In the genomic region with DNA sequence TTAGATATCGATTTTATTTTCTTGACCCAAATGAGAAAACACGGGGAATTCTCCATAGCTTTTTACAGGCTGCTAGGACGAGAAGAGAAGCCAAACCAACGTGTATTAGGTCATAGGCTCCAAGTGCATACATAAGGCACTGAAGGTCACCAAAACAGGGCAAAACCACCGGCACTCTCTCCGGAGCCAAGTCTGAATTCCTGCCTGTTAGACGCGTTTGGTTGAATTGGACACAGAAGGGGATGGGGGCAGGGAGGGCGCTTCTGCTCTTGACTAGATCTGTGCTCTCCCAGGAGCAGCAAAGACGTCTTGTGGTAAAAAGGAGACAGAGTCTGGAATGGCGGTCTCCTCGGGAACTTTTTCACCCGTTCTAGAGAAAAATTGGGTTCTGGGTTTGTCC, we compare ENCODE assay signal across 19 mouse cellular contexts. TPM values are rescaled to one million over a fixed set of nuclear protein-coding genes. Genes with fewer than 3 reads are reported as not detected.
A peak's percentile ranks its signal among the peaks of the same experiment; 100 is the strongest.
DNase-seq lines count a peak whose midpoint lies in the region; ATAC-seq lines count a peak whose summit lies in the region.
"Had no signal": no experiment of that assay in that cellular context is flagged by ENCODE, and none has a peak within 500 bp of the region (broad histone marks: within the 10 kb centered on the region; RNA-seq: fewer than 3 reads in every experiment).

No protein-coding gene starts in this region.

- H3K9me3 ChIP-seq in hindbrain, embryonic 12.5 days (replicated peaks), result no peaks in the 10 kb centered on the region
- no peaks in the 10 kb centered on the region for H3K9me3 ChIP-seq in hindbrain, embryonic 14.5 days (ENCODE audit: control insufficient read depth, low read length)
- H3K9me3 ChIP-seq in limb, embryonic 10.5 days (replicated peaks), result no peaks in the 10 kb centered on the region
- no peaks in the 10 kb centered on the region for H3K9me3 ChIP-seq in heart, embryonic 10.5 days
- H3K9me3 ChIP-seq: forebrain, embryonic 13.5 days; G1E had no signal

- no peak overlapping the region for H3K4me3 ChIP-seq in hindbrain, embryonic 12.5 days
- H3K4me3 ChIP-seq in hindbrain, embryonic 14.5 days (replicated peaks; ENCODE audit: low read length), result no peak overlapping the region
- no peak overlapping the region for H3K4me3 ChIP-seq in brown adipose tissue, adult 24 weeks (ENCODE audit: insufficient read depth, low read depth, low read length)
- no peak overlapping the region for H3K4me3 ChIP-seq in limb, embryonic 10.5 days
- H3K4me3 ChIP-seq in heart, embryonic 10.5 days, result no peak overlapping the region
- H3K4me3 ChIP-seq: forebrain, embryonic 13.5 days had no signal

- H3K36me3 ChIP-seq in hindbrain, embryonic 12.5 days, result no peaks in the 10 kb centered on the region
- H3K36me3 ChIP-seq in hindbrain, embryonic 14.5 days (replicated peaks; ENCODE audit: control insufficient read depth, insufficient read depth), result no peaks in the 10 kb centered on the region
- no peaks in the 10 kb centered on the region for H3K36me3 ChIP-seq in limb, embryonic 10.5 days
- no peaks in the 10 kb centered on the region for H3K36me3 ChIP-seq in heart, embryonic 10.5 days
- H3K36me3 ChIP-seq: G1E had no signal

- ATAC-seq in hindbrain, embryonic 12.5 days (ENCODE audit: low FRiP score), result no peak
- no peak for ATAC-seq in hindbrain, embryonic 14.5 days (ENCODE audit: low FRiP score)
- ATAC-seq in cerebellum, adult (ENCODE audit: insufficient number of reproducible peaks, low FRiP score, low TSS enrichment), result no peak
- no peak for ATAC-seq in megakaryocyte progenitor cell, adult 5-6 weeks (replicated peaks; ENCODE audit: poor library complexity)
- ATAC-seq: forebrain, embryonic 13.5 days; intestine, embryonic 16.5 days had no signal

- DNase-seq in hindbrain, embryonic 14.5 days (ENCODE audit: low spot score), result no peak
- DNase-seq in limb, embryonic 10.5 days (ENCODE audit: low spot score), result no peak
- DNase-seq in lung, postnatal 36 days, result peak; percentile 33
- DNase-seq in heart, embryonic 10.5 days (ENCODE audit: low spot score), result no peak
- DNase-seq: adrenal gland, postnatal 36 days; B cell, adult 2 months; cerebellum, adult 11 months; heart, postnatal 4 days; kidney, postnatal 36 days; thymus, adult 18-20 months had no signal

- no peak overlapping the region for H3K27ac ChIP-seq in hindbrain, embryonic 12.5 days
- H3K27ac ChIP-seq in hindbrain, embryonic 14.5 days, result no peak overlapping the region
- peak overlapping the region; percentile 82 for H3K27ac ChIP-seq in brown adipose tissue, adult 24 weeks (replicated peaks; ENCODE audit: low read depth, low read length)
- H3K27ac ChIP-seq in limb, embryonic 10.5 days, result 0 out of 2 replicates have a peak overlapping the region, but pooled peaks have one; percentile 10
- H3K27ac ChIP-seq in heart, embryonic 10.5 days, result no peak overlapping the region
- H3K27ac ChIP-seq: forebrain, embryonic 13.5 days; macrophage had no signal

- H3K9ac ChIP-seq in hindbrain, embryonic 12.5 days, result no peak overlapping the region
- H3K9ac ChIP-seq in hindbrain, embryonic 14.5 days, result no peak overlapping the region
- H3K9ac ChIP-seq: forebrain, embryonic 13.5 days had no signal

- H3K4me1 ChIP-seq in hindbrain, embryonic 12.5 days, result peaks cover 43% of the 10 kb centered on the region
- H3K4me1 ChIP-seq in hindbrain, embryonic 14.5 days (replicated peaks; ENCODE audit: control insufficient read depth, insufficient read depth, low read length), result peaks cover 10% of the 10 kb centered on the region; the same call in 1 of the 2 replicates
- H3K4me1 ChIP-seq in brown adipose tissue, adult 24 weeks (ENCODE audit: control insufficient read depth, insufficient read depth, insufficient read length, low read length), result peaks cover 7% of the 10 kb centered on the region
- H3K4me1 ChIP-seq in limb, embryonic 10.5 days, result peaks cover 59% of the 10 kb centered on the region
- H3K4me1 ChIP-seq in heart, embryonic 10.5 days, result peaks cover 12% of the 10 kb centered on the region; the same call in 1 of the 2 replicates

- peaks cover 2% of the 10 kb centered on the region; the same call in 1 of the 2 replicates for H3K27me3 ChIP-seq in hindbrain, embryonic 12.5 days
- 0 out of 2 replicates have a peak, but pooled peaks cover under 1% of the 10 kb centered on the region for H3K27me3 ChIP-seq in hindbrain, embryonic 14.5 days (ENCODE audit: control insufficient read depth, insufficient read depth, low read length)
- H3K27me3 ChIP-seq in limb, embryonic 10.5 days (ENCODE audit: low read depth, poor library complexity, severe bottlenecking), result peaks cover 57% of the 10 kb centered on the region
- H3K27me3 ChIP-seq in heart, embryonic 10.5 days (ENCODE audit: insufficient read depth, poor library complexity, severe bottlenecking), result peaks cover 50% of the 10 kb centered on the region

- WGBS in hindbrain, embryonic 12.5 days, result 41% methylated on average over 13 of the region's 13 CpGs
- WGBS in hindbrain, embryonic 14.5 days, result 45% methylated on average over 13 of the region's 13 CpGs
- WGBS in limb, embryonic 10.5 days, result 49% methylated on average over 13 of the region's 13 CpGs
- 43% methylated on average over 13 of the region's 13 CpGs for WGBS in heart, embryonic 10.5 days

- H3K4me2 ChIP-seq in hindbrain, embryonic 12.5 days (replicated peaks), result peak overlapping the region; percentile 11; the same call in 1 of the 2 replicates
- H3K4me2 ChIP-seq in hindbrain, embryonic 14.5 days (replicated peaks), result no peak overlapping the region
- H3K4me2 ChIP-seq: forebrain, embryonic 13.5 days; heart, embryonic 11.5 days had no signal

RNA-seq across cellular contexts. Expression of a gene that starts 6.1 kb away (rescaled TPM):
- polyA plus RNA-seq in hindbrain, embryonic 12.5 days (2016; fragmentation: Nextera tagmentation; extraction: Ambion mirVana), result 15.2 and 20.2 TPM in 2 replicates
- 7.9 and 10.0 TPM in 2 replicates for polyA plus RNA-seq in hindbrain, embryonic 14.5 days (2014; fragmentation: Nextera tagmentation; extraction: Ambion mirVana)
- polyA plus RNA-seq in brown adipose tissue, adult 24 weeks (2012; ENCODE audit: insufficient read depth, insufficient read length, missing spikeins), result 1.4 and 4.3 TPM in 2 replicates
- polyA plus RNA-seq in limb, embryonic 10.5 days (2016; fragmentation: Nextera tagmentation; extraction: Ambion mirVana), result 6.9 and 7.7 TPM in 2 replicates
- total RNA-seq in megakaryocyte progenitor cell, adult 5-6 weeks (2015), result 1.7 TPM in 2 replicates
- total RNA-seq in megakaryocyte progenitor cell, adult 5-6 weeks (2017), result 0.33 and 1.8 TPM in 2 replicates
- polyA plus RNA-seq in heart, embryonic 10.5 days (2016; fragmentation: Nextera tagmentation; extraction: Ambion mirVana), result 0.34 and 1.7 TPM in 2 replicates
- total RNA-seq: G1E had no signal
- polyA plus RNA-seq: G1E, macrophage had no signal

Comparison
In these comparisons a context has a peak if more than half of its experiments do, and no peak if none do; other contexts are left out.
1. H3K27ac ChIP-seq: peak in brown adipose tissue, adult 24 weeks (single experiment) and limb, embryonic 10.5 days (single experiment); none in hindbrain, embryonic 12.5 days (single experiment), hindbrain, embryonic 14.5 days (single experiment) and heart, embryonic 10.5 days (single experiment).